Mouse (Mus musculus) lung, adult 10 weeks (tissue): ENCODE data around the gene Cwc27. TPM values are rescaled to one million over a fixed set of nuclear protein-coding genes. Genes with fewer than 3 reads are reported as not detected.

Experiments
- polyA plus RNA-seq: library from polyadenylated mRNA; stranded (reverse); fragments of 350-450 nt; fragmentation: Illumina TruSeq; extraction: RNeasy Lipid Tissue Mini Kit (QIAGEN cat#74804); gene quantifications from one replicate; pipeline ENCODE4 v1.2.3, GENCODE M21; 2014; ENCODE audit warnings: low read depth, low replicate concordance; ENCODE audit not compliant: insufficient read depth

Gene Cwc27
- polyA plus RNA-seq, result 8.4 TPM

DNA sequence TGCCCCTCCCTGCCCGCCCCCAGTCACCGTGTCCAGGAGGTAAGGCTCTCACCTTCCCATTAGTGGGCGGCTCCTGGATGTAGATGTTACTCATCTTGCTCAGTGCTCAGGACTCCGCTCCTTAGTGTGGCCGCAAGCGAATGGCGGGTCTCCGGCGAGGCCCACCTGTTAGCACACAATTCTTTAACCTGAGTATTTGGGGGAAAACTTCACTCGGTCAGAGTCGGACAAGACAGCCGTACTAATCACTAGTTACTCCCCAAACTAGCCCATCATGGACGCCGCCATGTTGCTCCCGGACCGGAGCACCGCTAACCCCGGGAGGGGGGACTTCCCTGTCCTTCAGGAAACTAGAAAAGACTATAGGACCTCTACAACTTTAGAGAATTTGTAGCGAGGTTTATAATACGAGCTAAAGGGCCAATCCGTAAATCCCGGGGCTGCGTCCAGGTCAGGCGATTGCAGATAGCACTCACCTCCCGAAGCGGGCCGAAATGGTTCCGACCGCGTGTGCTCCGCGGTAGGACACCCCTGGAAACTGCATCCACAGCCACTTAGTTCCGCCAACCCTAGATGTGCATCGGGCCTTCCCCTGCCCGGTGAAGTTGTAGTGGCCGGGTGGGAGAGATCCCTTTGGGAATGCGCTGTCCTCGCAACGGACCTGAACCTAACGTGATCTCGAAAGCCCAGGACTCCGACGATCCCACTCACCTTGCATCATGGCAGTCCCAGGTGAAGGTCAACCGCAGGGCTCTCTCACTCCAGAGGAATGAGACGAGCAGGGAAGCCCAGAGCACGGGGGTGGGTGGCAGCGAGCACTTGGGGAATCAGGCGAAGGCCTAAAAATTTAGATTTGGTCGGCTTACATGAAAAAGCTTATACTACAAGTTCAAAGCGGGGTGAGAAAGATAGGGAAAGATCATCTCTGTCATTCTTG is at the start of gene Cwc27:
Cwc27 (minus strand) TSS at position 508 of the 937 bp plus-strand sequence.

DNA sequence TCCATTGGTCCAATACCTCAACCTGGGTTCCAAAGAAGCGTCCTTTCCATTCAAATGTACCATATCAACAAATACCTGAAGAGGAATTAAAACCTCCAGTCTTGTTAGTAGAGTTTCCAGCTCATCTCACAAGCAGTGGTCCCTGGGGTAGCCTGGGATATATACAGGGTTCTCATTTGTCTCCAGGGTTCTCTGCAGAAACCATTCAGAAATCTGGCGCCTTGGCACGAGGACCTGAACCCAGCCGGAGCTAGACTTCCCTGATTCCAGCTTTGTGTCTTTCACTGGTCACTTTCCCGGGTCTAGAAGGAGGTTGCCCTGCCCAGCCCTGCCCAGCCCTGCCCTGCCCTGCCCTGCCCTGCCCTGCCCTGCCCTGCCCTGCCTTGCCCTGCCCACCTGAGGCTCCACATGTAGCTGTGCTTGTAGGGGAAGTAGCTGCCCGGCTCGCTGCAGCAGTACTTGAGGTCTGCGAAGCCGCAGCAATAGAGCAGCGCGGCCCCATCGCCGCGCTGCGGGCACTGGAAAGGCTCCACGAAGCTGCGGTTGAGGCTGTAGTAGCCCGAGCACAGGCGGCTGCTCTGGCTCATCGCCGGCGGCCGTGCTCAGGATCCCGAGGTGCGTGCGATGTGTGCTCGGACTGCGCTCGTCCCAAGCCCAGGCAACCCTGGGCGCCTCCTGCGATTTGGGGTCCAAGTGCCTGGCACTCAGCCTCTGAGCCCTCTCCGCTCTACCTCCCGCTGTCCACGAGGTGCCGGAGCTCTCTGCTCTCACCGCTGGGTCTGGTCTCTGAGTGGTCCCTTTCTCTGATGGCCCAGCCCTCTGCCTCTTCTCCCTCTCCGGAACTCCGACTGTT is 46.4 kb upstream of the Cwc27 start, which contains the start of gene Shisal2b:
Shisal2b (minus strand) TSS at position 767 of the 853 bp plus-strand sequence.

DNA sequence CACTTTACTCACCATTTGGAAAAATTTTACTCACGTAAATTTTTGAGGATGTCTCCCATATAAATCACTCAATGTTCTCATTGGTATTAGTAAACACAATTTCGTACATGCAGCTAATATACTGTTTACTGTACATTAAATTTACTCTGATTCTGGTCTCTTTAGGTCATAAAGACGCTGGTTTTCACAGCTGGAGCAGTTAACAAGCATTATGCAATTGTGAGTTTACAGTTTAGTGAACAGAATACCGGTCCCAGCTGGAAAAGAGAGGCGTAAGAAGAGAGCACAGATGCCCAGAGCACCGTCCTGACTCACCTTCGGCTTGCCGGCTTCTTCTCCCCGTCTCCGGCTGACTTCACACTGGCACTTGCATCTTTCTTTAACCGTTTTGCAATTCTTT is 24.8 kb downstream of the Cwc27 start, which contains the start of gene Srek1ip1:
Srek1ip1 (plus strand) TSS at position 301 of the 400 bp plus-strand sequence.

Other genes starting within 250 kb of the Cwc27 start
- gene Srek1ip1, start 24.7 kb downstream of the Cwc27 start, polyA plus RNA-seq, result 9.1 TPM
- gene Shisal2b, start 46.8 kb upstream of the Cwc27 start, polyA plus RNA-seq, result not detected
- 0.75 TPM for gene Rgs7bp, start 237.8 kb upstream of the Cwc27 start, polyA plus RNA-seq